Mouse (Mus musculus) ES-E14 (cell line): Measurements from ENCODE around the gene Clasp1.
A peak's percentile ranks its signal among the peaks of the same experiment; 100 is the strongest.

Experiments used
- CHD2 ChIP-seq: IDR thresholded peaks from 2 replicates; pipeline ENCODE4 v1.6.1; 2014; ENCODE audit warnings: mild to moderate bottlenecking, low read depth, low read length, inconsistent platforms
- MAFK ChIP-seq: IDR thresholded peaks from 2 replicates; pipeline ENCODE4 v1.6.1; 2014; ENCODE audit warnings: mild to moderate bottlenecking, low read depth, low read length, inconsistent platforms; ENCODE audit not compliant: insufficient read depth
- ZNF384 ChIP-seq: IDR thresholded peaks from 2 replicates; pipeline ENCODE4 v1.6.1; 2012; ENCODE audit warnings: low read depth, low read length, inconsistent platforms

GRCm38 (mm10) chr1:118388757-118389453 is at the start of gene Clasp1:
- 0 out of 2 replicates have a peak, but pooled peaks have one; percentile 38 for TF ChIP-seq MAFK
- no peak; the same call in 1 of the 2 replicates for TF ChIP-seq CHD2
- TF ChIP-seq ZNF384, result peak; percentile 100
